Mouse (Mus musculus) sigmoid colon, adult 10 weeks (tissue): Measurements from ENCODE around the gene Tmprss11b. TPM values are rescaled to one million over a fixed set of nuclear protein-coding genes. Genes with fewer than 3 reads are reported as not detected.

Experiments
- polyA plus RNA-seq: library from polyadenylated mRNA; stranded (reverse); fragments of 350-450 nt; fragmentation: Illumina TruSeq; extraction: RNeasy Lipid Tissue Mini Kit (QIAGEN cat#74804); gene quantifications from one replicate; pipeline ENCODE4 v1.2.3, GENCODE M21; 2014; ENCODE audit warnings: low read depth, low replicate concordance

Gene Tmprss11b
- not detected for polyA plus RNA-seq

GRCm38 (mm10) chr5:86676262-86676661, at the start of gene Tmprss11b:
Gene Tmprss11b (minus strand): TSS chr5:86676362.

DNA sequence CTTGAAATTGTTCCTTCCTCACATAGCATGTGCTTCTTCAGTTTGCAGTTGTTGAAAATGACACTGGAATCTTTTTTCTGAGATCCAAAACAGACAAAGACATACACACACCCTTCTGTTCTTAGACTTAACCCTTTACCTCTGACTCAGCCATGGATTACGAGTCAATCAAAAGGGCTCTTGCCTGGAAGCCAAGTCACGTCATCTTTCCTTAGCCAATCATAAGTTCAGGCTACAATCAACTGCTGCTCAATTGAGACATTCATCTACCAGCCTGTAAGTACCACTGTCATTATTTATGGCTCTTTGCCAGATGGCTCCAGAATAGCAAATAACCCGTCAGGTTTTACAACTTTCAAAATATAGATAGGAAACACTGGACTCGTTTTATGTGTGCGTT, 43.8 kb downstream of the Tmprss11b start, which contains the start of gene Tmprss11f:
Gene Tmprss11f, minus strand, starts transcription at position 101 of the 400 bp plus-strand sequence.

Other genes with a start within 250 kb of the Tmprss11b start
- gene Tmprss11a, start 207.4 kb downstream of the Tmprss11b start, polyA plus RNA-seq = not detected
- gene Tmprss11g, start 157.8 kb downstream of the Tmprss11b start, polyA plus RNA-seq = not detected
- gene Tmprss11f, start 43.9 kb downstream of the Tmprss11b start, polyA plus RNA-seq = not detected
- not detected for gene Tmprss11e, start 69.5 kb upstream of the Tmprss11b start, polyA plus RNA-seq
- gene Ythdc1, start 127.9 kb upstream of the Tmprss11b start, polyA plus RNA-seq = 273 TPM
- 1,242 TPM for gene Ugt2b34, start 230.6 kb upstream of the Tmprss11b start, polyA plus RNA-seq